Mouse (Mus musculus): Measurements from ENCODE around the gene Gm10375. TPM values are rescaled to one million over a fixed set of nuclear protein-coding genes. Genes with fewer than 3 reads are reported as not detected.

Gene Gm10375
- polyA plus RNA-seq (2014; fragmentation: Illumina TruSeq; extraction: RNeasy Lipid Tissue Mini Kit (QIAGEN cat#74804); ENCODE audit: low read depth, low replicate concordance), result not detected

GRCm38 (mm10) chr14:43607913-43608312 lies at the start of gene Gm10375:
TSS of gene Gm10375 (minus strand) at chr14:43608013.

DNA sequence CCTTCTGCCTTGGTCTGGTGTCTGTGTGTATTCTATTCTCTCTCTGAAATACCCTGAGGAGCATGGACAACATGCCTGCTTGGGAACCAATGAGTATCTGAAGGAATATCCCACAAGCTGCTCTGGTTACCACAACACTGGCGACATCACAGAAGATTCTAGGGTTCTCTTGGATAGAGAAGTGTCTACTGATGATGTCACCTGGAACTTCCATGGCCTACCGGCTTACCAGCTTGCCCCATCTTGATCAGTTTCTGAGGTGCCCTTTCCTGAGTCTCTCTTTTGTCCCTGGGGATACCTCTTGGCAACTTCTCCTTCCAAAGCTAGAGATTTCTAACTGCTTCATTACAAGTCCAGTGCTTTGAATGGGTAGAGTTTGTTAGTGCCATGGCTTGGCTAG lies 28.8 kb downstream of the Gm10375 start, which contains the start of gene Gm17654:
Gene Gm17654, minus strand, starts transcription at position 101 of the 400 bp plus-strand sequence.

Other genes with a start within 250 kb of the Gm10375 start
- gene Gm8138, start 191.7 kb downstream of the Gm10375 start, polyA plus RNA-seq (2014; fragmentation: Illumina TruSeq; extraction: RNeasy Lipid Tissue Mini Kit (QIAGEN cat#74804); ENCODE audit: low read depth, low replicate concordance), result not detected
- gene Gm5799, start 64.4 kb downstream of the Gm10375 start, polyA plus RNA-seq (2014; fragmentation: Illumina TruSeq; extraction: RNeasy Lipid Tissue Mini Kit (QIAGEN cat#74804); ENCODE audit: low read depth, low replicate concordance), result not detected
- not detected for gene Gm17654, start 28.9 kb downstream of the Gm10375 start, polyA plus RNA-seq (2014; fragmentation: Illumina TruSeq; extraction: RNeasy Lipid Tissue Mini Kit (QIAGEN cat#74804); ENCODE audit: low read depth, low replicate concordance)
- gene Gm8165, start 69.2 kb upstream of the Gm10375 start, polyA plus RNA-seq (2014; fragmentation: Illumina TruSeq; extraction: RNeasy Lipid Tissue Mini Kit (QIAGEN cat#74804); ENCODE audit: low read depth, low replicate concordance), result not detected
- gene Gm7324, start 89.8 kb upstream of the Gm10375 start, polyA plus RNA-seq (2014; fragmentation: Illumina TruSeq; extraction: RNeasy Lipid Tissue Mini Kit (QIAGEN cat#74804); ENCODE audit: low read depth, low replicate concordance), result 4.3 TPM
- not detected for gene Gm16506, start 119.5 kb upstream of the Gm10375 start, polyA plus RNA-seq (2014; fragmentation: Illumina TruSeq; extraction: RNeasy Lipid Tissue Mini Kit (QIAGEN cat#74804); ENCODE audit: low read depth, low replicate concordance)
- not detected for gene Gm6526, start 139.9 kb upstream of the Gm10375 start, polyA plus RNA-seq (2014; fragmentation: Illumina TruSeq; extraction: RNeasy Lipid Tissue Mini Kit (QIAGEN cat#74804); ENCODE audit: low read depth, low replicate concordance)
- not detected for gene Gm8180, start 176.7 kb upstream of the Gm10375 start, polyA plus RNA-seq (2014; fragmentation: Illumina TruSeq; extraction: RNeasy Lipid Tissue Mini Kit (QIAGEN cat#74804); ENCODE audit: low read depth, low replicate concordance)

Measured in adrenal gland, adult 10 weeks (tissue).